Mouse (Mus musculus) ES-E14 (cell line): ENCODE measurements at regions not wholly inside any gene's neighbourhood (a gene's known extent, or its start where the extent isn't known, plus 50 kb on each side); places are given as distances from the start of the nearest gene placed in this dataset.

ENCODE experiments used
- DNase-seq: peaks from one replicate; pipeline ENCODE4 v3.0.0-alpha.2; 2013; ENCODE audit warnings: low read depth, low spot score
- H3K27ac ChIP-seq: 2 replicates; pipeline ENCODE4 v1.5.1; 2012; ENCODE audit warnings: low read depth, mild to moderate bottlenecking, low read length, moderate library complexity, mixed read lengths; ENCODE audit not compliant: poor library complexity, insufficient read depth, severe bottlenecking
- H3K36me3 ChIP-seq: 2 replicates; pipeline ENCODE4 v1.6.1; 2012; ENCODE audit warnings: mild to moderate bottlenecking, low read length, moderate library complexity, mixed read lengths; ENCODE audit not compliant: control insufficient read depth, poor library complexity, insufficient read depth, severe bottlenecking
- H3K4me1 ChIP-seq, 2 experiments: fragments of 150-350 bp in 1 of 2; sonication (generic) in 1 of 2; 2 replicates each; pipeline ENCODE4 v1.6.1; 2012; ENCODE audit warnings: low read length in 2 of 2, mild to moderate bottlenecking in 1 of 2, mixed read lengths in 1 of 2; ENCODE audit not compliant: control insufficient read depth in 2 of 2, insufficient read depth in 2 of 2, poor library complexity in 1 of 2
- H3K4me3 ChIP-seq, 2 experiments: fragments of 150-350 bp in 1 of 2; sonication (generic) in 1 of 2; 2 replicates each; pipeline ENCODE4 v1.5.1; 2012; ENCODE audit warnings: low read length in 2 of 2, low read depth in 1 of 2, mild to moderate bottlenecking in 1 of 2, mixed read lengths in 1 of 2; ENCODE audit not compliant: insufficient read depth in 1 of 2, poor library complexity in 1 of 2, severe bottlenecking in 1 of 2
- H3K9ac ChIP-seq: 2 replicates; pipeline ENCODE4 v1.6.1; 2012; ENCODE audit warnings: low read depth, mild to moderate bottlenecking, low read length, mixed read lengths; ENCODE audit not compliant: poor library complexity, insufficient read depth, severe bottlenecking
- H3K9me3 ChIP-seq: fragments of 150-350 bp; sonication (generic); 2 replicates; pipeline ENCODE4 v1.6.1; 2012; ENCODE audit warnings: low read depth, mild to moderate bottlenecking, low read length; ENCODE audit not compliant: control insufficient read depth, insufficient read depth
- CHD2 ChIP-seq: IDR thresholded peaks from 2 replicates; pipeline ENCODE4 v1.6.1; 2014; ENCODE audit warnings: mild to moderate bottlenecking, low read depth, low read length, inconsistent platforms
- HCFC1 ChIP-seq: IDR thresholded peaks from 2 replicates; pipeline ENCODE4 v1.6.1; 2012; ENCODE audit warnings: low read length, inconsistent platforms, borderline replicate concordance; ENCODE audit not compliant: insufficient read depth
- MAFK ChIP-seq: IDR thresholded peaks from 2 replicates; pipeline ENCODE4 v1.6.1; 2014; ENCODE audit warnings: mild to moderate bottlenecking, low read depth, low read length, inconsistent platforms; ENCODE audit not compliant: insufficient read depth
- ZC3H11A ChIP-seq: IDR thresholded peaks from 2 replicates; pipeline ENCODE4 v1.6.1; 2012; ENCODE audit warnings: low read depth, mild to moderate bottlenecking, inconsistent platforms, low read length, borderline replicate concordance
- ZNF384 ChIP-seq: IDR thresholded peaks from 2 replicates; pipeline ENCODE4 v1.6.1; 2012; ENCODE audit warnings: low read depth, low read length, inconsistent platforms
- in situ Hi-C, 2 experiments: fragments of 600-800 bp; cut with MboI; formaldehyde crosslinking; loops; one replicate each; pipeline ENCODE4 v1.15.1; 2025; ENCODE audit warnings: low sequenced_read_pairs in 2 of 2, inconsistent platforms in 1 of 2; ENCODE audit not compliant: unreplicated experiment in 2 of 2

DNA sequence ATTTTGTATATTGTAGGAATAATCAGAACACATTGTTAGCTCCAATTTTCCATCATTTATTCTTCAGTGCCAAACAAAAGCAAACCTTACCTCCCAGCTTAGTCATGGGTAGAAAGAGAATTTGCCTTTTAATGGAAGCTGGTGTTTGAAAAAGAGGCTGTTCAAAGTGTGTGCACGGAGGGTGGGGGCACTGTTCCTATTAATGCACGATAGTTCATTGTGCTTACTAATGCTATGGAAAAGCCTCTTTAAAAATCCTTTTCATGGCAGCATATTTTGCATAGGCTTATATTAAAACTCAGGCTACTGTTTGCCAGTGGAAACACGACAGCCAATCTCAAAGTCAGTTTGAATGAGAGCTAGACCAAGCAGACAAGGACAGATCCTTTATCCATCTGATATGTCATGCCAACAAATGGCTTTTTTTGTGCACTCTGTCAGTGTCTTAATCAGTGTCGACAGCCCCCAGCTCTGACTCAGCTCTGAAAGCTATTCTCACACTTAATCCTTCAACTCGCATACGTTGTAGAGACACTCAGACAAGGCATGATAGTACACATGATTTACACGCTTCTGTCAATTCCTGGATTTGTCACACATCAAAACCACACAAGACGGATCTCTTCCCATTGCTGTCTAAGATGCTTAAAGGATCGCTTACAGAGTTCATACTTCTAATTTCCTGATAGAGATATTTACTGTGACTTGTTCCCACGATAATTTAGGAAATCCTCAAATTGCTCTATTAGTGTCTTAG, 280.8 kb upstream of the Galnt5 start:
- no peak overlapping the region for H3K9ac ChIP-seq
- no peaks in the 10 kb centered on the region for H3K36me3 ChIP-seq
- H3K4me3 ChIP-seq = no peak overlapping the region
- no peaks in the 10 kb centered on the region for H3K4me1 ChIP-seq
- DNase-seq = no peak
- TF ChIP-seq ZNF384 (no peak), MAFK (no peak), ZC3H11A (no peak), HCFC1 (no peak), CHD2 (no peak)
- no peak overlapping the region for H3K27ac ChIP-seq
- in situ Hi-C loops = no loop called here
- no peaks in the 10 kb centered on the region for H3K9me3 ChIP-seq
